In the genomic region with DNA sequence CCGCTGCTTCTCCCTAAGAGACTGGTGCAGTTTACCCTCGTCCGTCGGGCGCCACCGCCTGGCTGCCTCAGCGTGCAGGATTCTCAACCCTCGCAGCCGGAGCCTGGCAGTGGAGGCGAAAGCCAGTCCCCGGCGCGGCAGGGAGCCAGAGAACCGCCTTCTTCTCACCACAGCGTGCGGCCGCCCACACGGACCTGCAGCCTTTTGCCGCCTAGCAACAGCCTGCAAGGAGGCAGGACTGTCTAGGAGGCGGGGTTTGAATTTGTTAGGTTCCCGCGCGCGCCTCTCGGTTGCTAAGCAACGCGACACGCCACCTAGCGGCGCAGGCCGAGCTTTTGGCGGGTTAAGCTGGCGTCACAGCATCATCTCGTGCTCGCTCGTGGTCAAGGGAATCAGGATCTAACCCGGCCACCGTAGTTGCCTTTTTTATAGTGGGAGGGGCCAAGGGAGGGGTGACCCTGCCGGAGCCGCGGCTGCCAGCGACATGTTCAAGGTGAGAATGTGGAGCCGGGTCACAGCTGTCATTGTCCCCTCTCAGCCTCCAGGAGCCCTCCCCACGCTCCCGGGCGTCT, we compare ENCODE assay signal across 8 mouse cellular contexts. TPM values are rescaled to one million over a fixed set of nuclear protein-coding genes. Genes with fewer than 3 reads are reported as not detected.
DNase-seq lines count a peak whose midpoint lies in the region; ATAC-seq and TF ChIP-seq lines count a peak whose summit lies in the region.

A gene (minus strand): TSS at position 108 of the 572 bp plus-strand sequence.
A gene (plus strand): TSS at position 448 of the 572 bp plus-strand sequence.

- peak within 1 kb of the TSS; percentile 48 for H3K4me2 ChIP-seq in forebrain, embryonic 16.5 days (ENCODE audit: low read length)
- H3K4me2 ChIP-seq in lung, embryonic 14.5 days = peak within 1 kb of the TSS; percentile 54

- ATAC-seq in G1E (ENCODE audit: extremely low read depth, insufficient number of reproducible peaks, low FRiP score, poor library complexity, severe bottlenecking) = peak; percentile 96
- ATAC-seq in forebrain, embryonic 16.5 days = peak; percentile 99
- ATAC-seq in lung, embryonic 14.5 days (ENCODE audit: insufficient read depth) = peak; percentile 99

- TF ChIP-seq POLR2A in olfactory bulb, adult 2 months (IDR thresholded peaks at IDR 0.05; ENCODE audit: insufficient read depth, low read depth, low read length) = no peak
- no peak for TF ChIP-seq POLR2A in thymus, adult 2 months (IDR thresholded peaks at IDR 0.05; ENCODE audit: control insufficient read depth, extremely low read depth, insufficient read depth, low read length, poor library complexity)

- no peaks in the 10 kb centered on the region for H3K9me3 ChIP-seq in G1E (replicated peaks)
- no peaks in the 10 kb centered on the region for H3K9me3 ChIP-seq in forebrain, embryonic 16.5 days (ENCODE audit: control insufficient read depth, low read length)
- no peaks in the 10 kb centered on the region for H3K9me3 ChIP-seq in lung, embryonic 14.5 days (ENCODE audit: low read depth, low read length)

- H3K4me3 ChIP-seq in G1E (ENCODE audit: low read depth, low read length) = peak within 1 kb of the TSS; percentile 73
- H3K4me3 ChIP-seq in forebrain, embryonic 16.5 days (replicated peaks; ENCODE audit: low read length) = peak within 1 kb of the TSS; percentile 69
- peak within 1 kb of the TSS; percentile 55 for H3K4me3 ChIP-seq in layer of hippocampus, adult 2 months
- peak within 1 kb of the TSS; percentile 55 for H3K4me3 ChIP-seq in lung, embryonic 14.5 days (ENCODE audit: low read depth, low read length)
- H3K4me3 ChIP-seq in olfactory bulb, adult 2 months (ENCODE audit: insufficient read depth, low read depth, low read length) = peak within 1 kb of the TSS; percentile 88
- H3K4me3 ChIP-seq in thymus, adult 2 months (ENCODE audit: control insufficient read depth, insufficient read depth, low read length) = peak within 1 kb of the TSS; percentile 81

- H3K36me3 ChIP-seq in G1E (replicated peaks) = peaks cover 5% of the 10 kb centered on the region
- H3K36me3 ChIP-seq in forebrain, embryonic 16.5 days (ENCODE audit: control insufficient read depth, insufficient read depth) = no peaks in the 10 kb centered on the region
- H3K36me3 ChIP-seq in lung, embryonic 14.5 days (ENCODE audit: insufficient read depth) = no peaks in the 10 kb centered on the region
- H3K36me3 ChIP-seq in thymus, adult 2 months (ENCODE audit: control insufficient read depth, insufficient read depth, low read length) = no peaks in the 10 kb centered on the region

- H3K4me1 ChIP-seq in G1E (ENCODE audit: insufficient read depth, low read depth, low read length) = peaks cover 13% of the 10 kb centered on the region; the same call in 1 of the 2 replicates
- peaks cover 9% of the 10 kb centered on the region; the same call in 1 of the 2 replicates for H3K4me1 ChIP-seq in forebrain, embryonic 16.5 days (replicated peaks; ENCODE audit: control insufficient read depth, insufficient read depth, low read length)
- H3K4me1 ChIP-seq in lung, embryonic 14.5 days (ENCODE audit: insufficient read depth) = no peaks in the 10 kb centered on the region
- no peaks in the 10 kb centered on the region for H3K4me1 ChIP-seq in olfactory bulb, adult 2 months (ENCODE audit: control insufficient read depth, insufficient read depth, low read length)
- no peaks in the 10 kb centered on the region for H3K4me1 ChIP-seq in thymus, adult 2 months (replicated peaks; ENCODE audit: control insufficient read depth, insufficient read depth, low read length)

- H3K27ac ChIP-seq in forebrain, embryonic 16.5 days (ENCODE audit: low read length) = no peak within 1 kb of the TSS
- peak within 1 kb of the TSS; percentile 83 for H3K27ac ChIP-seq in layer of hippocampus, adult 2 months
- H3K27ac ChIP-seq in lung, embryonic 14.5 days (ENCODE audit: low read depth) = peak within 1 kb of the TSS; percentile 58; the same call in 1 of the 2 replicates
- H3K27ac ChIP-seq in olfactory bulb, adult 2 months (ENCODE audit: insufficient read depth, low read depth, low read length) = peak within 1 kb of the TSS; percentile 77; the same call in 1 of the 2 replicates
- peak within 1 kb of the TSS; percentile 37; the same call in 1 of the 2 replicates for H3K27ac ChIP-seq in thymus, adult 2 months (ENCODE audit: control insufficient read depth, insufficient read depth, low read length)

- DNase-seq in G1E (ENCODE audit: low spot score) = peak; percentile 70
- DNase-seq in cerebellum, adult 18-20 months = peak; percentile 95
- peak; percentile 95 for DNase-seq in heart, postnatal 36 days
- DNase-seq in layer of hippocampus, adult 2 months (ENCODE audit: low spot score in 2 of 2) = peak; percentile 95 to 97
- peak; percentile 98 for DNase-seq in lung, embryonic 14.5 days
- peak; percentile 92 for DNase-seq in thymus, adult 2 months

- intact Hi-C loops in heart, postnatal 36 days (cut with DNase I) = loop anchor here (1.0 to 5.0 kb wide), 3 partner anchors 77 to 176 kb away; a partner anchor contains a TSS

- TF ChIP-seq CTCF in G1E (IDR thresholded peaks at IDR 0.05; ENCODE audit: low read depth, low read length) = no peak
- peak; percentile 80 for TF ChIP-seq CTCF in layer of hippocampus, adult 2 months (conservative IDR thresholded peaks at IDR 0.05)
- peak; percentile 75 for TF ChIP-seq CTCF in lung, embryonic 14.5 days (IDR thresholded peaks at IDR 0.05; ENCODE audit: low read depth)
- peak; percentile 36; the same call in 1 of the 2 replicates for TF ChIP-seq CTCF in olfactory bulb, adult 2 months (IDR thresholded peaks at IDR 0.05; ENCODE audit: insufficient read depth, low read depth, low read length)
- TF ChIP-seq CTCF in thymus, adult 2 months (IDR thresholded peaks at IDR 0.05; ENCODE audit: borderline replicate concordance, control insufficient read depth, extremely low read depth, insufficient read depth, low read length, poor library complexity) = peak; percentile 75

- 14% methylated on average over 44 of the region's 46 CpGs for WGBS in forebrain, embryonic 16.5 days
- WGBS in lung, embryonic 14.5 days = 11% methylated on average over 40 of the region's 46 CpGs
- 13% methylated on average over 46 of the region's 46 CpGs for WGBS in olfactory bulb, adult 2 months
- WGBS in thymus, adult 2 months = 2% methylated on average over 46 of the region's 46 CpGs

- H3K9ac ChIP-seq in forebrain, embryonic 16.5 days (replicated peaks; ENCODE audit: low read depth, low read length) = peak within 1 kb of the TSS; percentile 63
- peak within 1 kb of the TSS; percentile 54 for H3K9ac ChIP-seq in lung, embryonic 14.5 days

- H3K27me3 ChIP-seq in G1E (ENCODE audit: insufficient read depth, low read length) = peaks cover 13% of the 10 kb centered on the region
- H3K27me3 ChIP-seq in forebrain, embryonic 16.5 days (replicated peaks; ENCODE audit: control insufficient read depth, insufficient read depth, low read length) = peaks cover 27% of the 10 kb centered on the region
- H3K27me3 ChIP-seq in lung, embryonic 14.5 days (ENCODE audit: insufficient read depth, low read length) = peaks cover 44% of the 10 kb centered on the region
- H3K27me3 ChIP-seq in thymus, adult 2 months (ENCODE audit: control insufficient read depth, insufficient read depth, low read length) = peaks cover 2% of the 10 kb centered on the region; the same call in 1 of the 2 replicates

RNA-seq across cellular contexts. Expression of the first gene that starts in this region (rescaled TPM):
- total RNA-seq in G1E (2014; fragmentation: Nextera tagmentation) (not detected in 2 replicates), G1E (2017) (0.06 and 0.16 TPM in 2 replicates)
- polyA plus RNA-seq in G1E (2012) = not detected in 2 replicates
- 0.09 and 0.11 TPM in 2 replicates for polyA plus RNA-seq in forebrain, embryonic 16.5 days (2015; fragmentation: Nextera tagmentation; extraction: Ambion mirVana)
- total RNA-seq in heart, postnatal 36 days (2021) = not detected
- under 1 TPM; 0.26 to 0.37 TPM for total RNA-seq in layer of hippocampus, adult 2 months (2021)
- polyA plus RNA-seq in lung, embryonic 14.5 days (2014; fragmentation: Nextera tagmentation; extraction: Ambion mirVana) = not detected in 2 replicates
- polyA plus RNA-seq in olfactory bulb, adult 2 months (2012; ENCODE audit: insufficient read depth, insufficient read length, low replicate concordance, missing spikeins) = not detected in 2 replicates
- polyA plus RNA-seq in thymus, adult 2 months (2012; rRNA removed) = 0.03 and 0.22 TPM in 2 replicates

RNA-seq across cellular contexts. Expression of the second gene that starts in this region (rescaled TPM):
- total RNA-seq in G1E (2014; fragmentation: Nextera tagmentation) (29.9 and 45.1 TPM in 2 replicates), G1E (2017) (28.2 and 29.8 TPM in 2 replicates)
- 0.69 and 1.5 TPM in 2 replicates for polyA plus RNA-seq in G1E (2012)
- 113 and 119 TPM in 2 replicates for polyA plus RNA-seq in forebrain, embryonic 16.5 days (2015; fragmentation: Nextera tagmentation; extraction: Ambion mirVana)
- total RNA-seq in heart, postnatal 36 days (2021) = 100 to 1,000 TPM; 206 to 252 TPM
- total RNA-seq in layer of hippocampus, adult 2 months (2021) = 10 to 100 TPM; 54.3 to 74.0 TPM
- 65.0 and 69.9 TPM in 2 replicates for polyA plus RNA-seq in lung, embryonic 14.5 days (2014; fragmentation: Nextera tagmentation; extraction: Ambion mirVana)
- not detected in 2 replicates for polyA plus RNA-seq in olfactory bulb, adult 2 months (2012; ENCODE audit: insufficient read depth, insufficient read length, low replicate concordance, missing spikeins)
- polyA plus RNA-seq in thymus, adult 2 months (2012; rRNA removed) = 6.9 TPM in 2 replicates
